Mouse (Mus musculus): Measurements from ENCODE around the gene Slc26a8. TPM values are rescaled to one million over a fixed set of nuclear protein-coding genes. Genes with fewer than 3 reads are reported as not detected.

Slc26a8 gene
- polyA plus RNA-seq, 1 experiment from 2014 or later: 0.88 TPM

Other genes with a start within 250 kb of the Slc26a8 start
- 27.2 and 51.1 TPM in 2 replicates for gene Fkbp5, start 172.7 kb downstream of the Slc26a8 start, polyA plus RNA-seq (2015; fragmentation: Nextera tagmentation; extraction: Ambion mirVana)
- gene Armc12, start 159.4 kb downstream of the Slc26a8 start, polyA plus RNA-seq (2015; fragmentation: Nextera tagmentation; extraction: Ambion mirVana): not detected in 2 replicates
- not detected in 2 replicates for gene Clpsl2, start 140.8 kb downstream of the Slc26a8 start, polyA plus RNA-seq (2015; fragmentation: Nextera tagmentation; extraction: Ambion mirVana)
- gene Clps, start 129.5 kb downstream of the Slc26a8 start, polyA plus RNA-seq (2015; fragmentation: Nextera tagmentation; extraction: Ambion mirVana): 20.5 TPM in 1 of 2 replicates, not detected in the other
- 17.5 and 20.2 TPM in 2 replicates for gene Lhfpl5, start 114.6 kb downstream of the Slc26a8 start, polyA plus RNA-seq (2015; fragmentation: Nextera tagmentation; extraction: Ambion mirVana)
- gene Srpk1, start 67.5 kb downstream of the Slc26a8 start, polyA plus RNA-seq (2015; fragmentation: Nextera tagmentation; extraction: Ambion mirVana): 85.4 and 90.7 TPM in 2 replicates
- 25.2 and 31.0 TPM in 2 replicates for gene Mapk14, start 1.1 kb upstream of the Slc26a8 start, polyA plus RNA-seq (2015; fragmentation: Nextera tagmentation; extraction: Ambion mirVana)
- gene AC170998.1, start 35.9 kb upstream of the Slc26a8 start, polyA plus RNA-seq (2015; fragmentation: Nextera tagmentation; extraction: Ambion mirVana): 2.7 and 3.0 TPM in 2 replicates
- gene Mapk13, start 79.1 kb upstream of the Slc26a8 start, polyA plus RNA-seq (2015; fragmentation: Nextera tagmentation; extraction: Ambion mirVana): 1.2 and 13.6 TPM in 2 replicates
- gene Brpf3, start 110.9 kb upstream of the Slc26a8 start, polyA plus RNA-seq (2015; fragmentation: Nextera tagmentation; extraction: Ambion mirVana): 7.0 and 10.9 TPM in 2 replicates
- gene Pnpla1, start 168.2 kb upstream of the Slc26a8 start, polyA plus RNA-seq (2015; fragmentation: Nextera tagmentation; extraction: Ambion mirVana): 0.06 and 0.15 TPM in 2 replicates
- gene 4930539E08Rik, start 225.1 kb upstream of the Slc26a8 start, polyA plus RNA-seq (2015; fragmentation: Nextera tagmentation; extraction: Ambion mirVana): 1.1 and 1.6 TPM in 2 replicates